Mouse (Mus musculus): Measurements from ENCODE around the gene Ank3.

Gene Ank3

GRCm38 (mm10) chr10:69571972-69572371, 173.4 kb downstream of the Ank3 start:
- DNase-seq (ENCODE audit: inconsistent ontology term), result no peak

GRCm38 (mm10) chr10:69573054-69573453, 174.5 kb downstream of the Ank3 start:
- no peak for DNase-seq (ENCODE audit: inconsistent ontology term)

GRCm38 (mm10) chr10:69573746-69574145, 175.2 kb downstream of the Ank3 start:
- no peak for DNase-seq (ENCODE audit: inconsistent ontology term)

GRCm38 (mm10) chr10:69574190-69574663, 175.7 kb downstream of the Ank3 start:
- DNase-seq (ENCODE audit: inconsistent ontology term), result no peak

- no peak for DNase-seq (ENCODE audit: inconsistent ontology term)
These were observed 176.3 kb downstream of the Ank3 start for GRCm38 (mm10) chr10:69574894-69575293.

GRCm38 (mm10) chr10:69575451-69575850, 176.9 kb downstream of the Ank3 start:
- DNase-seq (ENCODE audit: inconsistent ontology term), result no peak

- peak; percentile 82 for DNase-seq (ENCODE audit: inconsistent ontology term)
These were observed 177.7 kb downstream of the Ank3 start for GRCm38 (mm10) chr10:69576264-69576663.

- no peak for DNase-seq (ENCODE audit: inconsistent ontology term)
These were observed 178.6 kb downstream of the Ank3 start for GRCm38 (mm10) chr10:69577061-69577728.

- DNase-seq (ENCODE audit: inconsistent ontology term), result no peak
These were observed 179.1 kb downstream of the Ank3 start for GRCm38 (mm10) chr10:69577729-69578061.

GRCm38 (mm10) chr10:69579585-69579984, 181.0 kb downstream of the Ank3 start:
- DNase-seq (ENCODE audit: inconsistent ontology term), result peak; percentile 95

GRCm38 (mm10) chr10:69581525-69581924, 183.0 kb downstream of the Ank3 start:
- no peak for DNase-seq (ENCODE audit: inconsistent ontology term)

- DNase-seq (ENCODE audit: inconsistent ontology term), result peak; percentile 84
These were observed 185.4 kb downstream of the Ank3 start for GRCm38 (mm10) chr10:69583874-69584481.

- DNase-seq (ENCODE audit: inconsistent ontology term), result no peak
These were observed 186.0 kb downstream of the Ank3 start for GRCm38 (mm10) chr10:69584566-69584965.

GRCm38 (mm10) chr10:69585271-69585670, 186.7 kb downstream of the Ank3 start:
- DNase-seq (ENCODE audit: inconsistent ontology term), result no peak

- DNase-seq (ENCODE audit: inconsistent ontology term), result peak; percentile 83
These were observed 195.9 kb downstream of the Ank3 start for GRCm38 (mm10) chr10:69594186-69595131.

GRCm38 (mm10) chr10:69595487-69595886, 196.9 kb downstream of the Ank3 start:
- DNase-seq (ENCODE audit: inconsistent ontology term), result no peak

GRCm38 (mm10) chr10:69601471-69601870, 202.9 kb downstream of the Ank3 start:
- DNase-seq (ENCODE audit: inconsistent ontology term), result no peak

GRCm38 (mm10) chr10:69602711-69603110, 204.1 kb downstream of the Ank3 start:
- no peak for DNase-seq (ENCODE audit: inconsistent ontology term)

GRCm38 (mm10) chr10:69604609-69605008, 206.0 kb downstream of the Ank3 start:
- no peak for DNase-seq (ENCODE audit: inconsistent ontology term)

GRCm38 (mm10) chr10:69605211-69605610, 206.6 kb downstream of the Ank3 start:
- no peak for DNase-seq (ENCODE audit: inconsistent ontology term)

- no peak for DNase-seq (ENCODE audit: inconsistent ontology term)
These were observed 209.1 kb downstream of the Ank3 start for GRCm38 (mm10) chr10:69607611-69608119.

GRCm38 (mm10) chr10:69611314-69611713, 212.7 kb downstream of the Ank3 start:
- no peak for DNase-seq (ENCODE audit: inconsistent ontology term)
